Mouse (Mus musculus) cerebellum, adult 9-10 months (tissue): ENCODE data around the gene Pced1b.

Source experiments
- DNase-seq: peaks from one replicate; pipeline ENCODE4 v3.0.0; 2022

Gene Pced1b

DNA sequence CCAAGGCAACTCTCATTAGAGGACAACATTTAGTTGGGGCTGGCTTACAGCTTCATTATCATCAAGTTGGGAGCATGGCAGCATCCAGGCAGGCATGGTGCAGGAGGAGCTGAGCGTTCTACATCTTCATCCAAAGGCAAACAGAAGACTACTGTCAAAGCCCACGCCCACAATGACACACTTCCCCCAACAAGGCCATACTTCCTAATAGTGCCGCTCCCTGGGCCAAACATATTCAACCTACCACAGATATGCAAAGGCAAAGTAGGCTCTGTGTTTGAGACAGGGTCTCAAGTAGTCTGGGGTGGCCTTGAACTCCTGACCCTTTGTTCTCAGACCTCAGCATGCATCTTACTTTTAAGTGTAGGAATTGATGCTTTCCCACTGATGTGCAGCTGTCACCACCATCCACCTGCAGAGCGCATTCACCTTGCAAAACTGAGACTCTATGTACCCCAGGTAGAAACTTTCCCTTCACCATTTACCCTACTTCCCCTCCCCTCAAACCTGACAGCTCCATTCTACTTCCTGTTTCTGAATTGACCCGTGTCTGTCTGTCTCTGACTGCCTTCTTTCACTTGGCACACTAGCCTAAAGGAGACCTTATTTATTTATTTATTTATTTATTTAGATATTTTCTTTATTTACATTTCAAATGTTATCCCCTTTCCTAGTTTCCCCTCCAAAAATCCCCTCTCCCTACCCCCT, 40.7 kb downstream of the Pced1b start:
- DNase-seq, result no peak

DNA sequence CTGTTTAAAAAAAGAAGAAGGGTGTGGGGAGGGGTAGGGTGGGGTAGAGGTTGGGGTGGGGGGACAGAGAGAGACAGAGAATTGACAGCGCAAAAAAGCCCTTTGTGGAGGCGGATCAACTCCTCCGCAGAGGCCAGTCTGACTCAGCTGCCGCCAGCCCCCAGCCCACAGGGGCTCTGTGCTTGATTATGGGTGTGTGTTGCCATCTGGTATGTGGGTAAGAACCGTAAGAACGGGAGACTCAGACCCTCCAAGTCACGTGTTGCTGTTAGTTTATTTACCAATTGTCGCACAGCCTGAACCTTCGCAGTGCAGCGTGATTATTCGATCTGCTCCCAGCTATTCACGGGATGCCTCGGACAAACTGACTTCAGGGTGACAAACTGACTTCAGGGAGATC, 41.8 kb downstream of the Pced1b start:
- no peak for DNase-seq

GRCm38 (mm10) chr15:97289176-97289575, 42.3 kb downstream of the Pced1b start:
- no peak for DNase-seq

GRCm38 (mm10) chr15:97290351-97290750, 43.4 kb downstream of the Pced1b start:
- DNase-seq, result no peak

DNA sequence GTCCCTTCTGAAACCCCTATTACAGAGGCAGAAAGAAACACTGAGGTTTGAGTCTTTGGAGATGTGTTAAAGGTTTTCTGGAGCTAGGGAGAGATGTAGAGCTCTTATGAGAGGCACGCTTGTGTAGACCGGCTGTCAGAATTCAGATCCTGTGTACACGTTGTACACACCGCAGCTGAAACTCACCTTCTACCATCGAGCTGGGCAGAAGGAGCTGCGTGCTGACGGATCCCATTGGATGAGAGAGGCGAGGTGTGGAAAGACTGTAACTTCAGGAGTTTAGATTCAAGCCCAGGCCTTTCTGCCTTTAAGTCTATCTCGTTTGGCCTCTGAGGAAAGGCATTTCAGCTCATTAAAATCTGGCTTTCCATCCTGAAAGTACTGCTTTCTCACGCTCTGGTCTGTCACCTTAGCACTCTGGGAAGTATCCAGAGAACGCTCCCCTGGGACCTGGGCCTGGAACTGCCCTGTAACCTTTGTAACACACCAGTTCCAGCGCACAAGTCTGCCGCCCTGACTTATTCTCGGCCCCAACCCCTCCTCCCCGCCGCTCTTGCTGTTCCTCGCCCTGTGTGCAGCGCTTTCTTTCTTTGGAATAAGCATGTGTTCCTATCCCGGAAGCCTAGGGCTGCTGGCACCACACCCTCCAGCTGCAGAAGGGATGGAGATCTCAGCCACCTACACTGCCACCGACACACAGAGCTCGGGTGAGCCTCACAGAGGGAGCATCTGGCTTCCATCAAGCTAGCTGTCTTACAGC, 44.6 kb downstream of the Pced1b start:
- no peak for DNase-seq

DNA sequence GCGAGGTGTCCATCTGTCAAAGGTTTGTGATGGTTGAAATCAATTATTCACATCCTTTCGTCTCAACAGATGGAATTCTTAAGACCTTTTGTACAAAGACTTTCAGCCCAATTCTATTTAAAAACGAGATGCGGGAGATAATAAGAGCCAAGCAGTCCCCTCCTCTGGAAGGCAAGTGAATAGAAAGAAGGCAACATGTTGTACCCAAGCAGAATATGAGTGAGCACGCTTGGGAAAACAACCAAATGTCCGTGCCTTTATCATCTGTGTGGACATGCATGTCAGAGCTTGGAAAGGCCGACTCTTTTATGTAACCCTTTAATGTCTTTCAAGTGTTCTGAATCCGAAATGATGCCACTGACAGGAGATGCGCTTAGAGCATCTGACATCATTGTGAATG, 61.0 kb downstream of the Pced1b start:
- DNase-seq, result no peak

- DNase-seq, result no peak
These were observed 62.6 kb downstream of the Pced1b start for GRCm38 (mm10) chr15:97309533-97309932.

DNA sequence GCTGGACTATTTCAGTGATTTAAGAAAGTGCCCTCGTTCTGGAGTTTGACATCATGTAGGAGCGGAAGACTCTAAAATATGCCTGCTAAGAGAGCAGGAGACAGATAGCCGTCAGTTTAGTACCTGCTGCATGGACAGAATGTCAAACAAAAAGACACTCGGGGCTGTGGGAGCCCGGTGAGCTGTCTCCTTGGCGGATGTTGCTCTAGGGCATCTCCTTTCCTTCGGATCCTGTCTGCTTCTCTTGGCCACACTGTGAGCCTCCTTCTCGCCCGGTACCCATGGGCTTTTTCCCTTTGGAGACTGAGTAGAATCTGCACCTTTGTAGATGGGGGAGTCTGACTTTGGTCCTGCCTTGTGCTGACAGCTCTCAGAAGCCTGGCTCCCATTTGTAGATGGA, 63.3 kb downstream of the Pced1b start:
- no peak for DNase-seq

DNA sequence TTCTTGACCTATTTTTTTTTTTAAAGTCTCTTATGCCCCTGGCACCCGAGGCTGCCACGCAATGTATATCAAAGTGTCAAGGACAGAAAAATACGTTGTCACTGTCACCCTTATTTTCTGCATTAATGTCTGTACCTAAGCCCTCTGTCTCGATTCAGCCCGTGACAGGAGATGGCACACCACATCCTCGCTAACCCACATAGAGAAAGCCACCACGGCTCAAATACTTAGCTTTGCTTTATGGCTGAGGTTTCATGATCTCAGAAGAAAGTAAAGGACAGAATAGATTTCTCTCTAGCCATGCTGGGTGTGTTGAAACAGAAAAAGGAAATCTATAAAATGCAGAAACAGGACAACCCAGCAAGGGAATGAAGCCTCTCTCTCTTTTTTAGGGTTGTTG, 64.3 kb downstream of the Pced1b start:
- no peak for DNase-seq

DNA sequence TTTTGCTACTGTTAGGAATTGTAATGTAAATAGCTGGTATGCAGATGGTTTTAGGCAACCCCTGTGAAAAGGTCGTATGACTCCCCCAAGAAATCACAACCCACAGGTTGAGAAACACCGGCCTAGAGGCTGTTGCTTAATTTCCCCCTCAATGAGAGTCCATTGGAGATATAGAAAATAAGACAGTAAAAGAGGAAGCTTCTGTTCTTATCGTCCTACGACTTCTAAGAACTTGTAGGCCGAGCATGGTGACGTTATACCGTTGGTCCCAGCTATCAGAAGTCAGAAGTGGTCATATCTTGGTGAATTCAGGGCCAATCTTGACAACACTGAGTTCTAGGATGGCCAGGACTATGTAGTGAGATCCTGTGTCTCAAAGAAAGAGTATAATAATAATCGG, 65.0 kb downstream of the Pced1b start:
- no peak for DNase-seq

DNA sequence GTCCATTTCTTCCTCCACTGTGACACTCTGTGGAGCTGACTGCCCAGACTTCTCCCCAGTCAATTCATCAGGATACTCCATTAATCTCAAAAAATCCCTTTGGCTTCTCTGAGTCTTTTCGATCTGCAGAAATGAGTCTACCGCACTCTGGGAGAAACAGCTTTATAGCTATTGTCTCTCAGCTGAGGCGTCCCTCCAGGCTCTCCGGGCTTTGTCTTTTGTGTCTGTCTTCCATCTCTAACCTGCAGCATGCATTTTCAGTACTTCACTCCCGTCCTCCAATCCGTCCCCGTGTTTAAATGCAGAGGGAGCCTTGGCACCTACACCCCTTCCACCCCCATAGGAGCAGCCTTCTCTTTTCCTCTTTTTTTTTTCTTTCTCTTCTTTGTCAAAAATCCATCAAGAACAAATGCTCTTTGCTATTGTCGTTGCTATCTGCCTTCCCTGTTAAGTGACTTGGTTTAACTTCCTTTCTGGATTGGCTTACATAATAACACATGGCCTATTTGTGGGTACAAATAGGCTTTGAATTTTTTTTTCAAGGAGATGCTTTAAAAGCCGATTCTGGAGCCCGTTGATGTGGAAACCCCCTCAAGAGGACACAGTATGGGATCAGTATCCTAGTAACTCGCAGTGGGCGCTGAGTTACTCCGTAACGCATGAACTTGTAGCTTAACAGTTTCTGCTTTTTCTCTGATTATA, 68.0 kb downstream of the Pced1b start:
- no peak for DNase-seq

DNA sequence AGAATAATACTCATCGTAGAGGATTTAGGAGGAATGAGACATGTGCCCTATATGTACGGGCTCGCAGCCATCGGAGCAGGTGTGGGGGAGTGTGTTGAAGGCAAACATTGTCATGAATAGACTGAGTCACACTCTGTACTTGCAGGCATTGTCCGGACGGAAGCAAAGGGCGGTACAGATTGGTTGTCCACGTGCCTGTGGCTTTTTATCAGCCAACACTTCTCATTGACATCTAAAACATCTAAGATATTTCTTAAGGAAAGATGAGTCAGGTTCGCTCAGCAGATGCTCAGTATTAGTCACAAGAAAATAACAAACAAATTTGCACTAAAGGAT, 68.5 kb downstream of the Pced1b start:
- DNase-seq, result no peak

DNA sequence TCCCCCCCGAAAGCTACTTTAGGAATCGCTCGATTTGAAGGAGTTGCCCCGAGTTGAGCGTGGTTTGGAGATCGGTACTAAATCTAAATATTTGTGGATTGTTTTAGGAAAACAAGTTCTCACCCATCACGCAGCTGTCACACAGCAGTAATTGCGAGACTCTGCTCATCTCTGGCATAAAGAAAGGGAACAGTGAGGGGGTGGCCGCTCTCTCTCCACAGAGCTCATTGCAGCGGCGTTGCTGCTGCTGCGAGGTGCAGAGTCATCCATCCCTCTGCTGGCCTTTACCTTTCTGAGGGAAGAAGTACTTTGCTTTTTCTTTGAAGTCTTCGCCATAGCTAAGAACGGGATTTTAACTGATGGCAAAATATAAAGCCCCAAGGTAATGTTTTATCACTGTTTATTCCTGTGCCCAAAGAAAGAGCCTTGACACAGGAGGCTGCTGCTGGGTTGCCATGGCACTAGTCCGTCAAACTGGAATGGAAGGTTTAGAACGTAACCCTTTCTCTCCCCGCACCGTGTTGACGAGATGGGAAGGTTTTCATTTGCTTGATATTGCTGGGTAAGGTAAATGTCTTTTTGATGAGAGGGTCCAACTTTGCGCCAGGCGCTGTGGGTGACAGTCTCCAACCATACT, 71.6 kb downstream of the Pced1b start:
- no peak for DNase-seq

DNA sequence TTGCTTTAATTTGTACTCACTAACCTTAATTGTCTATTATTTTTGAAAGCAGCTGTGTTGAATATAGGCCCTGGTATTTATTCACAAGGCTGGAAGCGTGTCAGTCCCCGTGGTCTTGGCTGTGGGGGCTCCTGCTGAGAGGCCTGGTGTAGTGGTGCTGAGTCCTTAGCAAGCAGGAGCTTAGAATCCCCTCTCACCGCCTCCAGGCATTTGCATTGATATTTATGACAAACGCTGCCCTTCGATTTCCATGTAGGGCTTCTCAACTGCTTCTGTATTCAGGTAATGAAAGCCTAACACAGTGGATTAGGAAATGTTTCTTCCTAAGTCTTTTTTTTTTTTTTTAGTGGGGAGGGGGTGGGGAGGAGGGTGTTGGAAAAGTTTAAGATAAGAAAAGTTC, 75.9 kb downstream of the Pced1b start:
- DNase-seq, result no peak

- DNase-seq, result no peak
These were observed 76.6 kb downstream of the Pced1b start for GRCm38 (mm10) chr15:97323466-97323865.

DNA sequence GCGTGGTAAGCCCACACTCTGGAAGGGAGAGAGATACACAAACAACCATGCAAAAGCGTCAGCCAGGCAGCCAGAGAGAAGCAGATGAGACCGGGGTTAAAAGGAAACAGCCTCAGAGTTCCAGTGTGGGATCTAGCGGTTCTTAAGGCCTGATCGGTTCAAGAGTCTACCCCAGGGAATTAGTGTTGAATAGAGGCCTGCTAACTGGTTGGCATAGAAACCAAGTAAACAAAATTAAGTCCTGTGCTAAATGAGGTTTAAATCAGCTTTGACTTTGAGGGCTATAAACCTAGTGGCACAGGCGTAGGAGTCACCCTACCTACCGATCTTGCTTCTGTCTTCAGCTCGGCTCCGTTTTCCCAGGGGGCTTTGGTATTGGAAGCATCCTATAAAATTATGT, 77.4 kb downstream of the Pced1b start:
- no peak for DNase-seq

DNA sequence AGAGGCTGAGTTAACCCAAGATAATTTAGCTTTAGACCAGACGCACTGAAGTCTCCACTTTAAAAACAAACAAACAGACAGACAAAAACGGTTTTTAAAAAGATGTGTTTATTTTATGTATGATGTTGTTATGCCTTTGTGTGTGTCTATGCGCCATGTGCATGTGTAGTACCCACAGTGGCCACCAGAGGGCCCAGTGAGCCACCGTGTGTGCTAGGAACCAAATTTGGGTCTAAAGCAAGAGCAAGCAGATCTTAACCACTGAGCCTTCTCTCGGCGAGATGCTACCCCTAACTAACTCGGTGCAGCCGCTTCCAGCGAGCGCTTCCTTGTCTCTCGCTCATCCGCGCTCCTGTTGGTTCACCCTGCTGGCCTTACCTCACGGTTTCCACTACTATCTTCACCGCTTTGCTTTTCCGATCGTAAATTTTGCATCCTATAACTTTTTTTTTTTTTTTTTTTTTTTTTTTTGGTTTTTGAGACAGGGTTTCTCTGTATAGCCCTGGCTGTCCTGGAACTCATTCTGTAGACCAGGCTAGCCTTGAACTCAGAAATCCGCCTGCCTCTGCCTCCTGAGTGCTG, 80.7 kb downstream of the Pced1b start:
- no peak for DNase-seq

GRCm38 (mm10) chr15:97332582-97332981, 85.7 kb downstream of the Pced1b start:
- DNase-seq, result no peak

DNA sequence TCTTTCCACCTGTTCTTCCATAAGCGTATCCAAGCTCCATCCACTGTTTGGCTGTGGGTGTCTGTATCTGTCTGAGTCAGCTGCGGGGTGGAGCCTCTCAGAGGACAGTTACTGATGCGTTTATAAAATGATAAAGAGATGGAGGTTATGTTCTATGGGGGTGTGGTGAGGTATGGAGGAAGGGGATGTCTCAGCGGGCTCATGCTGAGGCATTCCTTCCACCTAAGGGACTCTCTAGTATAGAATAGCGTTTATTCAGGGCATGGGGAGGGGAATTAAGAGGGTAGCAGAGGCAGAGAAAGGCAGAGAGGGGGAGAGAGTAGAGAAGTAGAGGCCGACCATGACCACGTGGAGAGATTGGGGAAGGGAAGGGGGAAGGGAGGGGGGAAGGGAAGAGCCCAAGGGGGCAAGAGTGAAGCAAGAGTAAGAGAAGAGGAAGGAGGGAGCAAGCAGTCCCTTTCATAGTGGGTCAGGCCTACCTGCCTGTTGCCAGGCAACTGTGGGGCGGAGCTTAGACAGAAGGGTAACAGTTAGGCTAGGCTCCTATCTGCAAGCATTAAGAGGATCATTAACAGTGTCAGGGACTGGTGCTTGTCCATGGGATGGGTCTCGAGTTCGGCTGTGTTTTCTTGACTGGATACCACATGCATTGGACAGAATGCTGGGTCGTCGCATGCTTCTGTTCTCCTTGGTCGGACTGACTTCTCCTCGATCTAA, 90.9 kb downstream of the Pced1b start:
- DNase-seq, result no peak

DNA sequence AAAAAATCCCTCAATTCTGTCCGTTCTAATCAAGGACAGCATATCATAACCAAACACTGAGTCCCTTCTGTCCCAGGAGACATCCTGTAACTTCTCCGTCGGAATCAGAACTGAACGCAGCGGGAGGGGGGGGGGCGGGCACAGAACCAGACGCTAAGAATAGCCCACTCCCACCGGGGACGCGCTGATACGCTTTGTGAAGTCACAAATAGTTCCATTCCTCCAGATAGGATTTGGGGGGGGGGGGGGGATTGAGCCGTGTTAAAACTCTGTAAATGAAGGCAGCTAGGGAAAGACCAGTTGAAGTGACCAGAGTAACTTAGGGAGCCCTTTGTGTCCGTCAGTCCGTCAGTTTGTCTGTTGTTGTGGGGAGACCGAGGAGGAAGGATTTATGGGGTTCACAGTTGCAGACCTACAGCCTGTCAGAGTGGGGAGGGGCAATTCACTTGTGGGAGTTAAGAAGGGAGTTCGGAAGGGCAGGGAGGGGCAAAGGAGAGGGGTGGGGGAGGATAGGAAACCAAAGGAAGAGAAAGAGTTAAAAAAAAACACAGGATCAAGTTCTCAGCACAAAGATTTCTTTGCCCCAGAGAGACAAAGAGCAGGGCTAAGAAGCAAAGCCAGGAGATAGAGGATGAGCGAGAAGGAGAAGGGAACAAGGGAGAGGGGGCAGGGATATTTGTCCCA, 91.6 kb downstream of the Pced1b start:
- no peak for DNase-seq

GRCm38 (mm10) chr15:97342336-97342735, 95.4 kb downstream of the Pced1b start:
- DNase-seq, result no peak

- DNase-seq, result no peak
These were observed 96.0 kb downstream of the Pced1b start for GRCm38 (mm10) chr15:97342945-97343344.
